Mouse (Mus musculus): Measurements from ENCODE around the gene Ddx31.
A peak's percentile ranks its signal among the peaks of the same experiment; 100 is the strongest.

Ddx31 gene

GRCm38 (mm10) chr2:28840222-28840951, at the start of gene Ddx31, which contains the start of gene Gtf3c4:
Ddx31 (plus strand) TSS chr2:28840406.
Gtf3c4 (minus strand) TSS chr2:28840360.
- DNase-seq (ENCODE audit: low spot score), result peak; percentile 96

DNA sequence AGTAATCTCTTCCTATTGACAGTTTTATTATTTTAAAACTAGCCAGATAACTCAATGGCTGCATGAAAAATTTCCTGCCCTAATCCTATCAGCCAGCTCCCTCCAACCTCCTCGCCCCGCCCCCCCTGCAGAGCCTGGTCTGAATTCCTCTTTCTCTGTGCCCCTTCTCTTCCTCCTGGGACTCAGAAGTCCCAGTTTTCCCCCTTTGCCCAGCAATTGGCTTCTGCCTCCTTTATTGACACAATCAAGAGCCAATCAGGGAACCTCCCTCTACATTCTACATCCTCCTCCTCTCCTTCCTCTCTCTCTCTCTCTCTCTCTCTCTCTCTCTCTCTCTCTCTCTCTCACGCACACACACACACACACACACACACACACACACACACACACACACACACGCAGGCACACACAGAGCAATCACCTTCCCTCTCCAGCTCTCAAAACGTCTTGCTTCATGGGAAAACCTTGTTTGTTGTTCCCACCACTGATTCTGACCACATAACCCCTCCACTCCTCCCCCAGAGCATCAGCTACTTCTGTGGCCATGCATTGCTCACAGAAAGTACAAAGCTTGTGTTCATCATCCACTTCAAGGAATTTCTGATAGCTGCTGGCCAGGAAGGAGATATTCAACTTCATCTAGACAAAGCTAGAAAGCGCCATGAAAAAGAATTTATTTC, 47.1 kb upstream of the Ddx31 start:
- DNase-seq (ENCODE audit: low spot score), result no peak

DNA sequence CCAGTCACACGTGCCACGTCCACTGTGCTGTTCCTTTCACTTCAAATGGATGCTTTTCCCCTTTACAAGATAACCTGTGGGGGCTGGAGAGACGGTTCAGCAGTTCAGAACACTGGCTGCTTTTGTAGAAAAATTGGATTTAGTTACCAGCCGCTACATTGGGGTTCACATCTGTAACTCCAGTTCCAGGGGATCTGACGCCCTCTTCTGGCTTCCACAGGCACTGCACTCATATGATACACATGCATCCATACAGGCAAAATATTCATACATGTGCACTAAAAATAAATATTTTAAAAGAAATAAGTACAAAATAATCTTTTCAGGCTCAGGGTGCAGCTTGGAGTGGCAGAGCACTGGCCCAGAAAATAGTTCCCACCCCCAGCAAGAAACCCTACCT, 45.6 kb upstream of the Ddx31 start:
- DNase-seq (ENCODE audit: low spot score), result no peak

GRCm38 (mm10) chr2:28796298-28796697, 43.9 kb upstream of the Ddx31 start:
- DNase-seq (ENCODE audit: low spot score), result no peak

GRCm38 (mm10) chr2:28797490-28798106, 42.6 kb upstream of the Ddx31 start:
- no peak for DNase-seq (ENCODE audit: low spot score)

GRCm38 (mm10) chr2:28798390-28798789, 41.8 kb upstream of the Ddx31 start:
- DNase-seq (ENCODE audit: low spot score), result no peak

- DNase-seq (ENCODE audit: low spot score), result no peak
These were observed 40.6 kb upstream of the Ddx31 start for GRCm38 (mm10) chr2:28799575-28799974.

DNA sequence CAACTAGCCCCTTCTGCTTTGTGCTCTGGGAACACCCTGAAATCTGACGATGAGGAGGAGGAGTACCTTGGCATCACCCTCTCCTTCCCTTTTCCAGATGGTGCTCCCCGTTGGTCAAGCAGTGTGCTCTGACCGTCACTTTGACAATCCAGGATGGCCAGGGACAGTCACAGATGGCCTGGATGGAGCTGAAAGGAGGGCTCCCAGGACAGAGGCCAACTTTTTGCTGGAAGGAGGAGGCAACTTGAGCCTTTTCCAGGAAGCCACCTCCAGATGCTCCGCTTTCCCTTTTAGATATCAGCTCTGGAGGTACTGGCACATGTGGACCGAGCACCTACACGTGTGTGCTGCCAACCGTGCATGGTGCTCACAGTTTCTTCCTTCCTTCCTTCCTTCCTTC, 36.8 kb upstream of the Ddx31 start:
- no peak for DNase-seq (ENCODE audit: low spot score)

DNA sequence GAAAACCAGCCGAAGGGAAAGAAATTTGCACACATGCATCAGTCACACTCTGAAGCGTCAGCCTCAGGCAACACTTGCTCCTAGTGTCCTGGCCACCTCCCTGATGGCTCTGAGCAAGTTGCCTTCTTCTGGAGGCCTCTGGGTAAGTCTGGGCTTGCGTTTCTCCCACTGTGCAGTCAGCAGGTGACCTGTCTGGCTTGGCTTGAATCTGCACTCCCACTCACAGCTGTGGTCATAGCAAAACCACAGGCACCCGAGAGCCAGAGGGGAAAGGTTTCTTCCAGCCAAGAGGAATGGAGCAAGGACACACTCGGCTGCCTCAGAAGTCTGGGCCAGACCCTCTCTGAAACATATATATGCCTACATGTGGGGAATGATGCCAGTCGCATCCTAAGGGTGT, 31.4 kb upstream of the Ddx31 start:
- DNase-seq (ENCODE audit: low spot score), result no peak

DNA sequence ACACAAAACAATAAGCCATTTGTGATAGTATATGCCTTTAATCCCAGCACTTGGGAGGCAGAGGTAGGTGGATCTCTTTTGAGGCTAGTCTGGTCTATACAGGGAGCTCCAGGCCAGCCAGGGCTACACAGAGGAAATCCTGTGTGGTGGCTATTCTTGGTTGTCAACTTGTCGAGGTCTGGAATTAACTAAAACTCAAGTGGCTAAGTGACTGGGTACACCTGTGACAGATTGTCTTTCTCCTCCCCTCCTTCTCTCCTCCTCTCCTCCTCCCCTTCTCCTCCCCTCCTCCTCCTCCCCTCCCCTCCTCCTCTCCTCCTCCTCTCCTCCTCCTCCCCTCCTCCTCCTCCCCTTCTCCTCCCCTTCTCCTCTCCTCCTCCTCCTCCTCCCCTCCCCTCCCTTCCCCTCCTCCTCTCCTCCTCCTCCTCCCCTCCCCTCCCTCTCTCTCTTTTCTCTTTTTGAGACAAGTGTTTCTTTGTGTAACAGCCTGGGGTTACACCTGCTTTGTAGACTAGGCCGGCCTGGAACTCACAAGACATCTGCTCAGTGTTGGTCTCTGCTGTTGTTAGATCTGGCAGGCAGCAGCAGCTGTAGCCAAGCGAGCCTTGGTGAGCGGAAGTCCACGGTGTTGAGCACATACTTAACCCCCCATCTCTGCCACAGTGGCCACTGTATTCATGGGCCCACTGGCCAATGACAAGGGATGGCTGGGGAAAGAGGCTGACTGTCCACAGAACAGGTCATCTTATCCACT, 29.8 kb upstream of the Ddx31 start:
- no peak for DNase-seq (ENCODE audit: low spot score)

DNA sequence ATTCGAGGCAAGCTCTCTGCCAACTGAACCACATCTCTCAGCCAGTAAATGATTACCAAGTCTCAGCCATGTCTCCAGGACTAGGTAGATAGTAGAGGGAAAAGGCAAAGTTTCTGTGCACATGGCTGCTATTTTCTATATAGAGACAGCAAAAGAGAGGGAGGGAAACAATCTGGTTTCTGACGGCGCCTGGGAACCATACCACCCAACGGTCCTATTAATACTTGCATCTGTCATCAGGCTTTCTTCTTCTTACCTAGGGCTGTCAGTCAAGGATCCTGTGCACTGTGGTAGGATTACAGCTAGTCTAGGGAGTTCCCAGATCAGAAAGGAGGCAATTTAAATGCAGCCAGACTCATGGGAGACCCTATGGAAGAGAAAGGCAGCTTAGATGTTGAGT, 21.3 kb upstream of the Ddx31 start:
- DNase-seq (ENCODE audit: low spot score), result no peak

DNA sequence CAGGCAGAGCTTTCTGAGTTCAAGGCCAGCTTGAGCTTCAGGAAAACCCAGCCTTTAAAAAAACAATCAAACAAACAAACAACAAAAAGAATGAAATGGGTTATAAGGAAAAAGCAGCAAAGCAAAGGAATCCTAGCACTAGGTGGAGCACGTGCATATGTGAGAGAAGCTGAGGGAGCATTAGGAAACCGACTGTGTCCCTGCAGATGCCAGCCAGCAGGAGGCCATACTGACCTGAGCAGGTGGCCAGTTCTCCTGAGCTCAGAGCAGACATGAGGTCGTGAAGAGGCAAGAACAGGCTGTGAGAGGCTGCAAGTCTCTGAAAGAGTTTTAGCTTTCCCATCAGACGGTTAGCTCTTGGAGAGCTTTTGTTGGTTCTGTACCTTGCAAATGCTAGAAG, 10.9 kb upstream of the Ddx31 start:
- no peak for DNase-seq (ENCODE audit: low spot score)

- no peak for DNase-seq (ENCODE audit: low spot score)
These were observed 3.8 kb upstream of the Ddx31 start for GRCm38 (mm10) chr2:28836181-28836940.

DNA sequence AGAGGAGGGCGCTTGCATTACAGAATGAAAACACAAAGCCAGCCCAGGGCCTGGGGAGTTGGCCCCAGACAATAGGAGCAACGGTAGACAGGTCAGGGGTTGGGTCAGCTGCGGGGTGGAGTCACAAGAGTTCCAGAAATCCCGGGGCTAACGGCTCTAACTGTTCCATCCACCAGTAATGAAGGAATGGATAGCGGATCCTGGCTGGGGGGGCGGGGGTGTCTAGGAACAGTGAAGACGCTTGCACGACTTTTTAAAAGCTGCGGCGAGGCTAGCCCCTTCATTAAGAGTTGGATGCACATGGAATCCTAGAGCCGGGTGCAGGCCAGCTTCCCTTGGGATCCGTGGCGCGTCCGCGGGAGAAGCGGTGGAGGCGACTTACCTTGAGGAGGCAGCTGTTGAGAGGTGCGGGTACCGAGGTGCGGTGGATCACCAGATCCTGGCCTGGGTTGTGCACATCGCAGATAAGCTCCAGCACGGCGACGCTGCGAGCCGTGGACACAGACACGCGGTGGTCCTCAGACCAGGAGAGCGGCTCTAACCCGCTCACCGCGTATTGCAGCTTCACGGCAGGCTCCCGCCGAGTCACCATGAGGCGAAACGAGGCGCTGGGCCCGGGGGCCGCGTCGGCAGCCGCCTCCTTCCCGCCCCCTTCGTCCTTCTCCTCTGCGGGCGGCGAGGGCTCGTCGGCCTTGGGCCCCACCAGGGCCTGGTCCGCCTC, 545 bp upstream of the Ddx31 start:
- no peak for DNase-seq (ENCODE audit: low spot score)

DNA sequence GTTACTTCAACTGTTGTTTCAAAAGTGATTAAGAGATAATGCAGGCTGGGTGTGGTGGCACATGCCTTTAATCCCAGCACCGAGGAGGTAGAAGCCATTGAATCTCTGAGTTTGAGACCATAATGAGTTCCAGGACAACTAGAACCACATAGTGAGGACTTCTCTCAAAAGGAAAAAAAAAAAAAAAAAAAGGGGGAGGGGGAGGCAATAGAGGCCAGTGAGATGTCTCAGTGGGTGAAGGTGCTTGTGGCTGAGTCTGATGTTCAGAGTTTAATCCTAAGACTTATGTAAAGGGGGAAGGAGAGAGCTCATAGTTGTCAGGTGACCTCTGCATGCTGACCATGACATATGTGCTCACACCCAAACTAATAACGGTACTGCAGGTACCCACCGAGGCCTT, 1.8 kb downstream of the Ddx31 start:
- DNase-seq (ENCODE audit: low spot score), result no peak

GRCm38 (mm10) chr2:28848879-28849278, 8.7 kb downstream of the Ddx31 start:
- DNase-seq (ENCODE audit: low spot score), result no peak

DNA sequence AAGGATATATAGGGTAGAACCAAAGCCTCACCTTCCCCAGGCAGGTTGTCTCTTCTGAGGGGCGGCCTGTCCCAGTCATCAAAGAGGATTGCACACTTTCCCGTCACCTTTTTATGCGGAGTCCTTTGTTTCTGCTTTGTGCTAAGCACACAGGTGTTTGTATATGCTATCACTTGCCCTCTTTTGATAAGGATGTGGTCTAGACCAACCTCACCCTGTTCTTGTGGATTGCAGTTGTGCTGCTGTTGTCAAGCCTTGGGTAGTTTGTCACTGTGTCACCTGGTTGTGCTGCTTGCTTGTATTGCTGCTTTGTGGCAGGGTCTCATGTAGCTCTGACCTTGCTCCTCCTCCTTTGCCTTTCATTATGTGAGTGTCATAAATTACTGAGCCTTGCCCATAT, 12.4 kb downstream of the Ddx31 start:
- no peak for DNase-seq (ENCODE audit: low spot score)

GRCm38 (mm10) chr2:28855773-28856172, 15.6 kb downstream of the Ddx31 start:
- DNase-seq (ENCODE audit: low spot score), result no peak

GRCm38 (mm10) chr2:28859303-28859702, 19.1 kb downstream of the Ddx31 start:
- no peak for DNase-seq (ENCODE audit: low spot score)

GRCm38 (mm10) chr2:28860678-28861423, 20.6 kb downstream of the Ddx31 start:
- no peak for DNase-seq (ENCODE audit: low spot score)
